Mouse (Mus musculus) erythroblast, embryonic 14.5 days (primary cell): Measurements from ENCODE around the gene 4932415D10Rik. TPM values are rescaled to one million over a fixed set of nuclear protein-coding genes. Genes with fewer than 3 reads are reported as not detected.

Experiments
- H3K27me3 ChIP-seq: 2 replicates; pipeline ENCODE4 v1.6.1; 2012; ENCODE audit warnings: inconsistent platforms; ENCODE audit not compliant: control insufficient read depth
- H3K36me3 ChIP-seq: 2 replicates; pipeline ENCODE4 v1.6.1; 2012; ENCODE audit warnings: mild to moderate bottlenecking, inconsistent platforms; ENCODE audit not compliant: control insufficient read depth
- H3K4me1 ChIP-seq: 2 replicates; pipeline ENCODE4 v1.6.1; 2012; ENCODE audit warnings: inconsistent platforms; ENCODE audit not compliant: control insufficient read depth
- H3K4me3 ChIP-seq: replicated peaks from 2 replicates; pipeline ENCODE3; 2012; ENCODE audit warnings: moderate library complexity, mild to moderate bottlenecking, inconsistent platforms
- H3K9me3 ChIP-seq: 2 replicates; pipeline ENCODE4 v1.6.1; 2012; ENCODE audit warnings: low read length, inconsistent platforms, mixed read lengths; ENCODE audit not compliant: control insufficient read depth
- GATA1 ChIP-seq: IDR thresholded peaks from 2 replicates; pipeline ENCODE4 v1.6.1; 2012; ENCODE audit warnings: low read length, inconsistent platforms, mixed read lengths
- TAL1 ChIP-seq: IDR thresholded peaks from 3 replicates; pipeline ENCODE4 v1.6.1; 2012; ENCODE audit warnings: low read length, inconsistent platforms, mixed read lengths
- polyA plus RNA-seq: library from polyadenylated mRNA; stranded (reverse); fragments of >175 nt; gene quantifications from 2 replicates; pipeline ENCODE4 v1.2.3, GENCODE M21; 2012

4932415D10Rik gene
- under 0.01 and 0.01 TPM in 2 replicates for polyA plus RNA-seq

DNA sequence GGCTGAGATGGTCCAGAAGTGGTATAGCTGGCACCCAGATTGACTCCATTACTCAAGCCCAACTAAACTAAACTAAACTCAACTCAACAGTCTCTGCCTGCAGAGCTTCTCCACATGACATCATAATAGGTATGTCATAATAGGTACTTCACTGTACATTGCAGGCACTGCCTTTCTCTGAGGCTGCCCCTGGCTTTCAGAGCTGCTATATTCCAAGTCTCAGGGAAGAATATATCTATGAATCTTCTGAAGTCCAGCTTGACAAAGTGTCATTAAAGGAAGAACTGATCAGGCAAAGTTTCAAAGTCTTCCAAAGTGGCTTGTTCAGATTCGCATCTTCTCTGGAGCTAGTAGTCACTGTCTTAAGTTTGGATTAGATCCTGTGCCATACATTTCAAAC lies at the start of gene 4932415D10Rik:
Gene 4932415D10Rik (minus strand): TSS at position 101 of the 400 bp plus-strand sequence.
- Histone ChIP-seq H3K27me3 (no peaks in the 10 kb centered on the region), H3K36me3 (no peaks in the 10 kb centered on the region), H3K4me1 (no peaks in the 10 kb centered on the region), H3K9me3 (peaks cover 3% of the 10 kb centered on the region; the same call in 1 of the 2 replicates), H3K4me3 (no peak within 1 kb of the TSS)
- no peak for TF ChIP-seq TAL1
- no peak for TF ChIP-seq GATA1

GRCm38 (mm10) chr10:82361911-82362310 lies 45.5 kb upstream of the 4932415D10Rik start:
- TF ChIP-seq GATA1: no peak
- no peak for TF ChIP-seq TAL1
- Histone ChIP-seq H3K4me3 (no peak overlapping the region), H3K9me3 (peaks cover 31% of the 10 kb centered on the region), H3K4me1 (no peaks in the 10 kb centered on the region), H3K27me3 (no peaks in the 10 kb centered on the region), H3K36me3 (no peaks in the 10 kb centered on the region; the same call in 1 of the 2 replicates)

DNA sequence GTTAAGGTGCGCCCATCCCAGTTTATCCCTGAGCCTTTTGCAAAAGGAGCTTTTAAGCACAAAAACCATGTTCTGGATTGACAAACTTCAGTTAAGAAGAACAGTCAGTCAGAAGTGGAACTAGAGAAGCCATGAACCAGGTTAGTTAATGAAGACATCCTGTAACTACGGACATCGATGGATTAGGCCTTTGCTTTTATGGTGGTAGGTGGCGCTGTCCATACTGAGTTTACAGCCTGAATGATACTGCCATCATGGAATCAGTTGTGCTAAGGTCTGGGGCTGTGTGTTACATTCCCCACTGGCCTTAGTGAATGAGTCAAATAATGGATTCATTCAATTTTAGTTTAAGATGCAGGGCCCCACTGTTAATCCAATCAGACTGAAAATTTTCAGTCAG lies 39.0 kb upstream of the 4932415D10Rik start:
- no peaks in the 10 kb centered on the region for H3K36me3 ChIP-seq
- TF ChIP-seq TAL1: no peak
- no peak for TF ChIP-seq GATA1
- no peaks in the 10 kb centered on the region for H3K27me3 ChIP-seq
- no peak overlapping the region for H3K4me3 ChIP-seq
- peaks cover 7% of the 10 kb centered on the region for H3K4me1 ChIP-seq
- H3K9me3 ChIP-seq: peaks cover 11% of the 10 kb centered on the region

- TF ChIP-seq TAL1 (no peak), GATA1 (no peak)
Observed at GRCm38 (mm10) chr10:82354083-82355010, 38.0 kb upstream of the 4932415D10Rik start, which contains the start of gene Gm4924. Gene Gm4924 (plus strand): TSS chr10:82354255.

DNA sequence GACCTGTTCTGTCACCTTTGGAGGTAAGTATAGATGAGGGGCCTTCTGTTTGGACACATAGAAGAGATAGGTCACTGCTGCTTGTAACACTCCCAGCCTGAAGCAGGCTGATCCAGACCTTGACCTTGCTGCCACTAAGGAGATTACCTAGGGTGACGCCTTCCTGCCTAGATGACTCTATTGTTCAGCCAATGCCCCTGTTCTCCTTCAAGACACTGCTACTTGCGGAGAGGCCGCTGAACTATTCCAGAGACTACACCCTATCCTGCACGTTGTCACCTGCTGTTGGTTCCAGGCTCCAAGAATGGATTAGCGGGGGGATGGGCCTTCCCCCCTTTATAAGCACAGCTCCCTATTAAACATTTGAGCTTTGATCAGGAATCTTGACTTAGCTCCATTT lies 13.4 kb upstream of the 4932415D10Rik start:
- Histone ChIP-seq H3K4me1 (no peaks in the 10 kb centered on the region), H3K4me3 (no peak overlapping the region), H3K27me3 (no peaks in the 10 kb centered on the region), H3K9me3 (no peaks in the 10 kb centered on the region), H3K36me3 (no peaks in the 10 kb centered on the region)
- no peak for TF ChIP-seq GATA1
- no peak for TF ChIP-seq TAL1

More at GRCm38 (mm10) chr10:82354083-82355010, 38.0 kb upstream of the 4932415D10Rik start, which contains the start of gene Gm4924:
- peak within 1 kb of the TSS; percentile 81 for H3K4me3 ChIP-seq
- no peaks in the 10 kb centered on the region for H3K36me3 ChIP-seq
- peaks cover 7% of the 10 kb centered on the region for H3K9me3 ChIP-seq
- H3K27me3 ChIP-seq: no peaks in the 10 kb centered on the region
- H3K4me1 ChIP-seq: peaks cover 7% of the 10 kb centered on the region

GRCm38 (mm10) chr10:82320134-82320533 lies 3.8 kb upstream of the 4932415D10Rik start:
- Histone ChIP-seq H3K9me3 (peaks cover 3% of the 10 kb centered on the region; the same call in 1 of the 2 replicates), H3K27me3 (no peaks in the 10 kb centered on the region), H3K4me3 (no peak overlapping the region), H3K4me1 (no peaks in the 10 kb centered on the region), H3K36me3 (no peaks in the 10 kb centered on the region)
- TF ChIP-seq TAL1 (no peak), GATA1 (no peak)

DNA sequence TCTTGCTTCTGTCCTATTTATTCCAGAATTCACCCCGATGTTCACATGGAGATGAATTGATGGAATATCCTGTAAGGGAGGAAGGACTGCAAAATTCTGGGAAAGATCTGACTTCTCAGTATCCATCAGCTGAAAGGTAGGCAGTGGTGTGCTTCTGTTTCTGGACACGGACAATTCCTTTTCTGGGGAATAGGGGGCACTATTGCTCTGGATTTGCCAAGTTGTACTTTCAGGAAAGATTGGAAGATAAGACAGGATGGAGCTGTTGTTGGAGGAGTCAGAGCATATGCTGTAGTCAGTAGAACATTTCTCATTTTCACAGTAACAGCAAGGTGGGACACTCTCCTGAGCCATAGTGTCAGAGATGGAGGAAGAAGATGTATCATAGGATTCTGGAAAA lies 19.9 kb downstream of the 4932415D10Rik start:
- no peaks in the 10 kb centered on the region for H3K27me3 ChIP-seq
- H3K4me3 ChIP-seq: no peak overlapping the region
- H3K9me3 ChIP-seq: no peaks in the 10 kb centered on the region; the same call in 1 of the 2 replicates
- H3K4me1 ChIP-seq: no peaks in the 10 kb centered on the region
- H3K36me3 ChIP-seq: no peaks in the 10 kb centered on the region
- no peak for TF ChIP-seq GATA1

- H3K27me3 ChIP-seq: no peaks in the 10 kb centered on the region
- no peak for TF ChIP-seq TAL1
- TF ChIP-seq GATA1: no peak
- H3K4me1 ChIP-seq: no peaks in the 10 kb centered on the region
- peaks cover 14% of the 10 kb centered on the region for H3K9me3 ChIP-seq
- no peaks in the 10 kb centered on the region for H3K36me3 ChIP-seq
- H3K4me3 ChIP-seq: no peak overlapping the region
Observed at GRCm38 (mm10) chr10:82257331-82257730, 59.1 kb downstream of the 4932415D10Rik start.

- no peak for TF ChIP-seq TAL1
- TF ChIP-seq GATA1: no peak
- H3K4me1 ChIP-seq: peaks cover 7% of the 10 kb centered on the region
- H3K36me3 ChIP-seq: no peaks in the 10 kb centered on the region
- no peaks in the 10 kb centered on the region for H3K9me3 ChIP-seq
- no peak overlapping the region for H3K4me3 ChIP-seq
- H3K27me3 ChIP-seq: no peaks in the 10 kb centered on the region
Observed at GRCm38 (mm10) chr10:82245021-82245420, 71.4 kb downstream of the 4932415D10Rik start.
